Mouse (Mus musculus): ENCODE measurements around the gene Gm20662. TPM values are rescaled to one million over a fixed set of nuclear protein-coding genes. Genes with fewer than 3 reads are reported as not detected.
A peak's percentile ranks its signal among the peaks of the same experiment; 100 is the strongest.

Gm20662 gene
- total RNA-seq, 2 experiments from 2014 or later = 1.1 TPM; not detected in 1

DNA sequence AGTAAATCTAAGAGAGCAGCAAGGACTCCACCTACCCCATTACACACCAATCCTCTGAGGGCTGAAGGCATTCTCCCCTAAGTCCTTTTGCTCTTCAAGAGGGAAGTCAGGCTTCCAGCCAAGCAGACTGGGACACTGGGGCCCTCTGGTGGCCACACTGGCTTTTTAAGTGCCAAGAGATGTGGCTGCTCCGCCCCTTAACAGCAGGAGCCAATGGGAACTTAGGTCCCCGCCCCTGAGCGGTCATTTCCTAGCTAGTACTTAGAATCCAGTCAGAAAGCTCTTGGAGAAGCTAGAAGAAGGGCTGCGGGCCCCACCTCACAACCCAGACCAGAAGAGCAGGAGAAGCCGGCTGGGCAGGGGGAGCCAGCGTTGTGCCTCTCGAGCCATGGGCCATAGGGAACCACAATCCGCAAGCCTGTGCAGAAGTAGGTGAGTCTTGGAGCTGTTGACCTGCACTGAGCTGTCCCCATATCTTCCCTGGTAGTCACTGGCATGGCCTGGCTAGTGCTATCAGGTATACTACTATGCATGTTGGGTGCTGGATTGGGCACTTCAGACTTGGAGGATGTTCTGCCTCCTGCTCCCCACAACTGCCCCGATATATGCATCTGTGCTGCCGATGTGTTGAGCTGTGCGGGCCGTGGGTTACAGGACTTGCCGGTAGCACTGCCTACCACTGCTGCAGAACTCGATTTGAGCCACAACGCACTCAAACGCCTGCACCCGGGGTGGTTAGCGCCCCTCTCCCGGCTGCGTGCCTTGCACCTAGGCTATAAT is 56.9 kb downstream of the Gm20662 start, which contains the start of gene Amigo3:
Gene Amigo3, plus strand, starts transcription at position 275 of the 780 bp plus-strand sequence.
- peak; percentile 99 for DNase-seq (ENCODE audit: low spot score in 2 of 2)

DNA sequence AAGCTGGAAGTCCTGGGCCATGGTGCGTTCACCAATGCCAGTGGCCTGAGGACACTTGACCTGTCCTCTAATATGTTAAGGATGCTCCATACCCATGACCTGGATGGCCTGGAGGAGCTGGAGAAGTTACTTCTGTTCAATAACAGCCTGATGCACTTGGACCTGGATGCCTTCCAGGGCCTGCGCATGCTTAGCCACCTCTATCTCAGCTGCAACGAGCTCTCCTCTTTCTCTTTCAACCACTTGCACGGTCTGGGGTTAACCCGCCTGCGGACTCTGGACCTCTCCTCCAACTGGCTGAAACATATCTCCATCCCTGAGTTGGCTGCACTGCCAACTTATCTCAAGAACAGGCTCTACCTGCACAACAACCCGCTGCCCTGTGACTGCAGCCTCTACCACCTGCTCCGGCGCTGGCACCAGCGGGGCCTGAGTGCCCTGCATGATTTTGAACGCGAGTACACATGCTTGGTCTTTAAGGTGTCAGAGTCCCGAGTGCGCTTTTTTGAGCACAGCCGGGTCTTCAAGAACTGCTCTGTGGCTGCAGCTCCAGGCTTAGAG is 57.6 kb downstream of the Gm20662 start:
- no peak for DNase-seq (ENCODE audit: low spot score in 2 of 2)

DNA sequence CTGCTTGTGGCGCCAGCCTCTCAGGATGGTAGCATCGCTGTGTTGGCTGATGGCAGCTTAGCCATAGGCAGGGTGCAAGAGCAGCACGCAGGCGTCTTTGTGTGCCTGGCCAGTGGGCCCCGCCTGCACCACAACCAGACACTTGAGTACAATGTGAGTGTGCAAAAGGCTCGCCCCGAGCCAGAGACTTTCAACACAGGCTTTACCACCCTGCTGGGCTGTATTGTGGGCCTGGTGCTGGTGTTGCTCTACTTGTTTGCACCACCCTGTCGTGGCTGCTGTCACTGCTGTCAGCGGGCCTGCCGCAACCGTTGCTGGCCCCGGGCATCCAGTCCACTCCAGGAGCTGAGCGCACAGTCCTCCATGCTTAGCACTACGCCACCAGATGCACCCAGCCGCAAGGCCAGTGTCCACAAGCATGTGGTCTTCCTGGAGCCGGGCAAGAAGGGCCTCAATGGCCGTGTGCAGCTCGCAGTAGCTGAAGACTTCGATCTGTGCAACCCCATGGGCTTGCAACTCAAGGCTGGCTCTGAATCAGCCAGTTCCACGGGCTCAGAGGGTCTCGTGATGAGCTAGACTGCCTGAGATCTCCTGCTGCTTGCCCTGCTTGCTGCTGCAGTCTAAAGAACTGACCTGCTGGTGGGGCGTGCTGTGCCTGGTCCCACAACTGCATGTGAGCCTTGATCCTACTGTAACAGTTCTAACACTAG is 58.3 kb downstream of the Gm20662 start:
- DNase-seq (ENCODE audit: low spot score in 2 of 2) = peak in 1 of 2 experiments; percentile 11

DNA sequence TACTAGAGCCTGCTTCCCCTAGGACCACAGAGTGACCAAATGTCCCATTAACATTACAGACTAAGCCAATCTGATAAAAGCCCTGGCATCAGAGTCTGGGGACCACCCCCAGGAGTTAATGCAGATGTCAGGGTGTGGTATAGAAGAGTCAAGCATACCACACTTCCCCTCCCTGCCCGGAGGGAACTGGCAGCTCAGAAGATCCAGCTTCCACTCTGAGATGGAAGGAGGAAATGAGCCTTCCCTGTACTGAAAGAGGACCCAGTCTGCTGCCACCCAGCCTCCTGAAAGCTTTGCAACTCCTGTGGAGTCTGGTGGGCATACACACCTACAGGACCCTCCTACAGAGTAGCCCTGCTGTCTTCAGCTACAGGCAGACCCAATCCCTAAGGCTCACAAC is 58.9 kb downstream of the Gm20662 start:
- peak in 1 of 2 experiments; percentile 5 for DNase-seq (ENCODE audit: low spot score in 2 of 2)

DNA sequence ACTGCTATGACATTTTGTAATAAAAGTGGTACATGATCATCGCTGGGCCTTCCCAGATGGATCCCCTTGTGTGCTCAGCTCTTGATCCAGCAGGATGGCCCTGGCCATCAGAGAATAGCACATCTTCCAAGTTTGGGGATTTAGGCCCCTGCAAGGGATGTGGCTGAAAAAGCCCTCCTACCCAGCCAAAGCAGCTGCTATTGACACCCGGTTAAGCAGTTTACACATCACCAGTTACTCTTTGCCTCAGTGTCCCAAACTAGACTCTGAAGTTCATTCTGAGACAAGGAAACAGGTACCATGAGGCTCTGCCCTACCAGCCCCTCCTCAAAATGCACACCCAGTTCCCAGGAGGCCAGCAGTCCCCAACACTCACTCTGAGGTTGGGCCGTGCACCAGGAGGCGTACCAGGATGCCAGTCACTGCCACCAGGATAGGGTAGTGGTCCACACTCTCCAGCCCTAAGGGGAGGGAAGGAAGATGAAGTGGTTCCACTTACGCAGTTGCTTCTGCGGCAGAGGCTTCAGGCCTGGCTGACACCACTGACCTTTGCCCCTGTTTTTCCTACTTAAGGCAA is 59.6 kb downstream of the Gm20662 start:
- no peak for DNase-seq (ENCODE audit: low spot score in 2 of 2)

DNA sequence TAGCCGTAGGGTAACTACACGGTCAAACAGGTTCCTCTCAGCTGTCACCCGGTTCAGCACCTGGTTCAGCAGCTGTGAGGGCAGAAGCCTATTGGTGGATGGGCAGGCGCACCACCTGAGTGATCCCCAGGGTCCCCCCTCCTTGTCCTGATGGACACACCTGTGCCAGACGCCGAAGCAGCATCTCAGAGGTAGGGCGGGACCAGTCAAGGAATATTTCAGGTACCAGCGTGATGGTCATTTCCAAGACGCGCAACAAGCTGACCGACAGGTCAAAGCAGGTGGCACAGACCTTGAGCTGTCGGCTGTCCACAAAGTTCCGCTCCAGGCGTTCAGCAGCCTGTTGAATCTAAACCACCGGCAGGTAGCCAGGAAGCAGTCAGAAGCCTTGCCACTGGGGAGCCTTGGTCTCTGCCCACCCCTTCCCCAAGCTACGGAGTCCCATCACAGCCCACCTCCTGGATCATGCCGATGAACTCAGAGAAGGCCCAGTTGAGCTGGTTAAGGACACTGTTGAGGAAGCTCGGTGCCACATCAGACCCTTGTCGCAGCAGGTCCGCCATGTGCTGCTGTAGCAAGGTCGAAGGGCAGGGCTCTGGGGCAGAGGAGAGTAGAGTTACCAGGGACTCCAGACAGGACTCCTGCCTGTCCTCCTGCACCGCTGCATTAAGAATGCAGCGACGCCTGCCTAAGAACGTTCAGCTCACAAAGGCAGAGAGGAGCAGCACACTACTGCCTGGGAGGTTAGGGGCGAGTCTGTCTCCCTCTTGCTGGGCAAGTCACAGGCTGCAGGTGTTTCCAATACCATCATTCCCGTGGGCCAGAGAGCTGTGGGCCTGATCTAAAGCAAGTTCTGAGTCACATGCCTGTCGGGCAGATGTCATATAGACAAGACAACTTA is 60.5 kb downstream of the Gm20662 start:
- DNase-seq (ENCODE audit: low spot score in 2 of 2) = peak in 1 of 2 experiments; percentile 3

DNA sequence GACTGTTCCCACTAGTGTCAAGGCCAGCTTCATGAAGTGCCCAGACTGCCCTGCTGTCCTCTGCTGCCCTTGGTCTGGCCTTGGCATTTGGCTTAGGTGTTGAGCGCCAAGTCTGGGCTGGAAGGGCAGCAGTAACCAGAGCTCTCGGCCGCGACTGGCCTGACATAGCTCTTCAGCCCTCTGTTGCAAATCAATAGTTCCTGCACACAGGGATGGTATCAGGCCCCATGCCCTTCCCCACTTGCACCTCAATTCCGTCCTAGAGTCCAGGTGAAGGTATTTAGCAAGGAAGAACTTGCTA is 61.1 kb downstream of the Gm20662 start:
- DNase-seq (ENCODE audit: low spot score in 2 of 2) = peak in 1 of 2 experiments; percentile 3

DNA sequence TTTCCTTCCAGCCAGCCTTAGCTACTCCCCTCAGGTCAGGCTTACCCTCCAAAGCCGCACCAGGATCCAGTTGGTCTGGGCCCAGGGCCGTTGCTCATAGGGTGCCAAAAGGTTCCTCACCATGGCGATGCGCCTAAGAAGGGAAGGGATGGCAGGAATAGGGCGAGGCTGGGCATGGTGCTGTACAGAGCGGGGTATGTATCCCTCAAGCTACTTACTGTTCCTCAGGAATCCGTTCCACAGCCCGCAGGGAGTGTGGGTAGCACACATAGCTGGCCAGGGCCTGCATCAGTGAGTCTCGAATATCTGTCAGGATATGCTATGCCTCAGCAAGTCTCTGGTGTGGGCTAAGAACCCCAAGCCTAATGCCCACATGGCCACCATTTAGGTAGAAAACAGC is 62.1 kb downstream of the Gm20662 start:
- DNase-seq (ENCODE audit: low spot score in 2 of 2) = no peak

DNA sequence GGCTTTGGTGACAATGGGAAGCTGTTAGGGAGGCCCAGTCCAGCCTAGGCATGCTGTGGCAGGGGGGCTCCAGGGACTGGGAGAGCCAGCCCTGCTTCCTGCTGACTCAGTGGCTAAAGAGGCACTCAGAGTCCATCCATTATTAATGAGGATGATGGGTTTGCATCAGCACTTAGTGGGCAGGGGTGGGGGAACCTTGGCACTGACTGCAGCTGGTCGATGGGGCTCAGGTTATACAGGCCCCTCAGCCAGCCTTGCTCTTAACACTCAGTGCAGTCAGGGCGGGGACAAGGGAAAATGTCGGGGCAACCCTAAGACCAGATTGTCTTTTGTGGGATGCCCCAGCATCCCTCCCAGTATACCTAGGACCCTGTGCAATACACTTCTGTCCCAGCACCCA is 66.0 kb downstream of the Gm20662 start:
- no peak for DNase-seq (ENCODE audit: low spot score in 2 of 2)

DNA sequence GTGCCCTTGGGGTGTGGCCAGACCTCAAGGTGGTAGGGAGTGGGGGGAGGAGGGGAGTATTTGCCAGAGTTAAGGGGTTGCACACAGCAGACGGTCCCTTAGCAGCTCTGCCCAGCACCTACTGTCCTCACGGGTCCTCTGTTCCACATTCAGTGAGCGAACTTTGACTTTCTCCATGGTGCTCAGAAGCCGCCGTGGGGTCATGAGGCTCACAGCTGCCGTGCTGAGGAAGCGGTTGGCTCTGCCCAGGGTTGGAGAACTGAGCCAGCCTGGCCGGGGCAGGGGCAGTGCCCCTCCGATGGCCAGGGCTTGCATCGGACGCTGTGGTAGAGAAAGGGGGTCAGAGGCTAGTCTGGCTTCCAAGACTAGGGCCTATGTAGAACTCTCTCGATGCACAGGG is 67.2 kb downstream of the Gm20662 start:
- DNase-seq (ENCODE audit: low spot score in 2 of 2) = no peak

DNA sequence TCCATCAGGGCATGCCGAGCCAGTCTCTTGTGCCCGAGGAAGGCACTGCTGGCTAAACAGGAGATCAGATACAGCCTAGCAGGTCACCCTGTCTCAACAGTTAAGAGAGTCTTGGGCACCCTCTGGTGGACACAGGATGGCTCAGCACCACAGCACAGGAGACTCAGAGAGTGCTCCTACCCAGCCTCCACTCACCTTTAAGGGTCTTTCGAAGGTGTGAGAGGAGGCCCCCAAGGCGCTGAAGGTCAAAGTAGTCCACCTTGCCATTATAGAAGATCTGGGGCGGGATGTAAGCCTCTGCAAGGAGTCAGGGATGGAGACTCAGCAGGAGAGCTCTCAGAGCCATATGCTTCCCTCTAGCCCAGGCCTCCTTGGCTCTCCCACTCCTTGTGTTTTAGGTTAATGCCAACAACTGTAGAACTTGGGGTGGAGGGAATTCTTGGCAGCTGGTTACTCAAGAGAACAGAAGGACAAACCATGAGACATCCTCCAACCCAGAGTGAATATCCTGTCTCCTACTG is 69.4 kb downstream of the Gm20662 start:
- DNase-seq (ENCODE audit: low spot score in 2 of 2) = peak; percentile 70 to 78

DNA sequence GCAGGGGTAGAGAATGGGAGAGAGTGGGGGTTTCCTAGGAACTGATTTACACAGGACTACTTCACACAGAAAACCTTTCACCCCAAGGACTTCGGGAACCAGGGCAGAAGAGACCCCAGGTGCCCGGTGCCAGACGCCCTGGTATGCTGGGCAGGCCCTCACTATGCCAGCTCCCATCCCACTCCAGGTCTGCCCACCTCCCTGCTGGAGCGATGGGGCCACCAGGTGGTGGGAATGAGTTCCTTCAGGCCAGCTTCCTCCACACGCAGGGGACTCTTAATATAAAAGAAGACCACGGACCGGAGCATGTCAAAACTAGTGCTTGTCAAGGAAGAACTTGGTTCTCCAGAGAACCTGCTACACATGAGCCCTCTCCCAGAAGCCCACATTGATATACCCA is 71.0 kb downstream of the Gm20662 start:
- no peak for DNase-seq (ENCODE audit: low spot score in 2 of 2)

DNA sequence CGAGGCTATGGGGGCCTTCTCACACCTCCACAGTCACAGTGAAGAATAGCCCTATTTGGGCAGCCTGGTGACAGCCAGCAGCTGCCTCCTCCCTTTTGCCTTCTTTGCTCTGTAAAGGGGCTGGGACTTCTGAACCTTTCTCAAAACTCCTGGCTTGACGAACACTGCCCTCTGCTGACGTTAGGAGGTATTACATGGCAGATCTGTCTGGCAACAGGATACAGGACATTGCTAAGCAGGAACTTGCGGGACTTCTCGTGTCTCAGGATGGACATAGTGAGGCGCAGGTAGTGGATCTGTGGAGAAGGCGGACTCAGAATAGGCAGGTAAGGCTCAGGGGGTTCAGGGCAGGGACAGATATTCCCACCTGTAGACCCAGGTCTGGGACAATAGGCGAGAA is 71.8 kb downstream of the Gm20662 start:
- DNase-seq (ENCODE audit: low spot score in 2 of 2) = peak; percentile 90 to 91

DNA sequence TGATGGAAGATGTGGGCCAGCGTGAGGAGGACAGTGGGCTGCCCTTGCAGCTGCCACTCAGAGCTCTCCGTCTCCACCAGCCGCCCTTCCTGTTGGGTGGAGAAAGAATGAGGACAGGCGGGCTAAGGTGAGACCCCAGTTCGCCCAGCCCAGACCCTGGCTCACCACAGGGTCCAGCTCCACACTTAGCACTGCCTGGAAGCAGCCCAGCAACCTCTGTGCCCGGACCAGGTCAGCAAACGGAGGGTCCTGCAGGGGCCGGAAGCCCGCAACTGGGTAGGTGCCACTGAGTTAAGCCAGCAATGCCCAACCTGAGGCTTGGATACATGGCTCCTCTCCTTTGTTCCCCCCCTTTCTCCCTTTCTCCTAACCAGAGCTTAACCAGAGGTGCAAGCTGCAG is 72.9 kb downstream of the Gm20662 start:
- DNase-seq (ENCODE audit: low spot score in 2 of 2) = no peak

DNA sequence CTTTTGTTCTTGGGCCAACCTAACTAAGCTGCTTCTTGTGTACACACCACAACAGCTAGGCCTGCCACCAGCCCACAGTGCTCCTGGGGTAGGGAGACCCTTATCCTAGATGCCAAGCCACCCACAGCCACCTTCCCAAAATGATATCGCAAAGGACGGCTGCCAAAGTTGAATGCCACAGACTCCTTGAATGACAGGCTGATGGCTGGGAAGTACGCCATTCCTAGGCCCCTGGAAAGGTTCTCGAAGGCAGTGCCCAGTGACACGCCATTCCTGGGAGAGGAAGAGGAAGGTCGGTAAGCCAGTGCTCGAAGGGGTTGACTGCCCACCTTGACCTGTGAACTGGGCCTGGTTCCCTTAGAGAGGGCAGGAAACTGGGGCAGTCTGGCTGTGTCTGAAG is 73.4 kb downstream of the Gm20662 start:
- no peak for DNase-seq (ENCODE audit: low spot score in 2 of 2)

DNA sequence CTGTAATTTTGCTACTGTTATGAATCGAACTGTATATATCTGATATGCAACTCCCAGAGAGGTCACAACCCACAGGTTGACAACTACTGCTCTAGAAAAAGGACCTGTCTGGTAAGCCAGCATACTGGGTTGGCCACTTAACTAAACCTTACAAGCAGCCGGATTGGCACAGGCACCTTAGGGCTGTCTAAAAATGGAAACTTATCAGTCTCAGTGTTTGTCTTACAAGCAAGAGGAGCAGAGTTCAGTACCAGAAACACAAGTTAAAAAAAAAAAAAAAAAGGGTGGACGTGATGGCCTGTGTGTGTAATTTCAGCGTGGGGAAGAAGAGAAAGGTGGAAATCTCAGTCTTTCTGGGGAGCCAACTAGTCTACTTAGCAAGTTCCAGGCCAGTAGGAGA is 75.7 kb downstream of the Gm20662 start:
- no peak for DNase-seq (ENCODE audit: low spot score in 2 of 2)

DNA sequence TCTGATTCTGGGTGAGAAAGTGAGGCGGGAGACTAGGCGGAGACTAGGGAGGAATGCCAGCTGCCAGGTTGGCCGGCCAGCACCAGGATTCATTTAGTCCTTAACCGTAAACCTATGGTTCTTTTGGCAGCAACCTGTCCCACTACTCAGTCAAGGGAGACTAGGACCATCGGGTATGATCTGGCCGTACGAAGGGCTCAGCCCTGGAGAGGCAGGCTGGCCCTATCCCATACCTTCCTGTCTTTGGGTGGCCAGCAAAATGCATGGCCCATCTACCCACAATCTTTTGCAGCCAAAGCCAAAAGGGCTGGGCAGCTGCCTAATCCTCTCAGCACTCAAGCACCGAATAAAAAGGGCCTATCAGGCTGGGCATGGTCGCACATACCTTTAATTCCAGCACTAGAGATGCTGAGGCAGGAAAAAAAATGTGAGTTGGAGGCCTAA is 76.4 kb downstream of the Gm20662 start:
- no peak for DNase-seq (ENCODE audit: low spot score in 2 of 2)

DNA sequence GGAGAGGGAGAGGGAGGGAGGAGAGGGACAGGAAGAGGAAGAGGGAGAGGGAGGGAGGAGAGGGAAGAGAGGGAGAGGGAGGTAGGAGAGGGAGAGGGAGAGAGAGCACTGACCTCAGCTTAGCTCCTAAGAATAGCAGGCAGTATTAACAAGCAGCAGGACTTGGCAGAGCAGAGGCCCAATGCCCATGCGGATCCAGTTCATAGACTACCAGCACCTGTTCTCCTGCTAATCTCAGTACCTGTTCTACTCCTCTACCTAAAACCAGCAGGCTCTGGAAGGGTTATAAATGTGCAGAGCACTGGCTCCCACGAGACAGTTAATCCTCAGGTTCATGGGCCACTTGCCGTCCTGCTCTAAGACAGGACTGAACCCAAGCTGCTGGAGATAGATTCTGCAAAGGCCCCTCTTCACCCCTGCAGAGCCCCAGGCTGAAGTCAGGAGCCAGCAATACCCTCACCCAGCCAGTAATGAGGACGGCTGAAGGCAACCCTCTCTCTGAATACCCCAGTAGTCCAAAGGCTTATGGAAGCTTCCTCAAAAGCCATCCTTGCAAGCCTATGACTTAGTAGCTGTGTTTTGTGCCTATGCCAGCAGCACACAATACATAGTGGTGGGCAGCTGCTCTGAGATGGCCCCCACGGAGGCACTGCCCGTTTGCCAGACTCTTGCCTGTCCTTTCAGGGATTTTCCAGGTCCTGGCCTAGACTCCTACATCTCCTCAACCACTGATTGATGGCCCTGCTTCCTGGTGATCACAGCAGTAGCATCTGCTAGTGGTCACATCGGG is 77.2 kb downstream of the Gm20662 start:
- DNase-seq (ENCODE audit: low spot score in 2 of 2) = no peak

DNA sequence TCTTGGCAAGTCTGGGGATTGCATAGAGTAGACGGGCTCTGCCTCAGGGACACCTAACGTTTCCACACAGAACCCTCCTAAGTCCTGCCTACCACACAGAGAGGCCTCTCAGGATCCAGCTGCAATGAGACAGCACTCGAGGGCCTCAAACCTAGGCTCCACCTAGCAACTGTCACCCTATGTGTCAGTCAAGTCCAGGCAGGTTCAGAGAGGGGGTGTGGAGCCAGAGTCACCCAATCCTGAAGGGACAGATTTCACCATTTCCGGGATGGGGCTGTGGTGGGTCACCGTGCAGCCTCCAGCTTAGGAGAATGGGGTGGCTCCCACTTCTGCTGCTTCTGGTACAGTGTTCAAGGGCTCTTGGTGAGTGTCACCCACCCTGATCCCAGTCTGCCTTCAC is 84.0 kb downstream of the Gm20662 start, which contains the start of gene Mst1:
Gene Mst1, plus strand, starts transcription at position 269 of the 400 bp plus-strand sequence.
- no peak for DNase-seq (ENCODE audit: low spot score in 2 of 2)

DNA sequence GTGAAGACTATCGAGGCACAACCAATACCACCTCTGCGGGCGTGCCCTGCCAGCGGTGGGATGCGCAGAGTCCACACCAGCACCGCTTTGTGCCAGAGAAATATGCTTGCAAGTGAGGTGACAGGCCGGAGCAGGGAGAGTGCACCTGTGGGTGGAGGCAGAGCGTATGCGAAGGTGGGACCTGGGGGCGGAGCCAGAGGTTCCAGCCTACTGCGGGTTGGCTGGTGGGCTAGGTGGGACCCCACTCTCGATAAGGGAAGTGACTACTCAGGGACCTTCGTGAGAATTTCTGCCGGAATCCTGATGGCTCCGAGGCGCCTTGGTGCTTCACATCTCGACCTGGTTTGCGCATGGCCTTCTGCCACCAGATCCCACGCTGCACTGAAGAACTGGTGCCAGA is 86.4 kb downstream of the Gm20662 start:
- no peak for DNase-seq (ENCODE audit: low spot score in 2 of 2)

Measured in layer of hippocampus, postnatal 10 days (tissue).